Mouse (Mus musculus): ENCODE measurements at regions not wholly inside any gene's neighbourhood (a gene's known extent, or its start where the extent isn't known, plus 50 kb on each side); places are given as distances from the start of the nearest gene placed in this dataset.

- intact Hi-C loops (cut with DNase I) = loop anchor here (1.0 to 5.0 kb wide), 2 partner anchors 261 to 320 kb away; no protein-coding TSS in a partner anchor
- peak; percentile 54 to 69 for DNase-seq
Observed at GRCm38 (mm10) chr10:37397271-37397991, 258.7 kb upstream of the Marcks start.

DNA sequence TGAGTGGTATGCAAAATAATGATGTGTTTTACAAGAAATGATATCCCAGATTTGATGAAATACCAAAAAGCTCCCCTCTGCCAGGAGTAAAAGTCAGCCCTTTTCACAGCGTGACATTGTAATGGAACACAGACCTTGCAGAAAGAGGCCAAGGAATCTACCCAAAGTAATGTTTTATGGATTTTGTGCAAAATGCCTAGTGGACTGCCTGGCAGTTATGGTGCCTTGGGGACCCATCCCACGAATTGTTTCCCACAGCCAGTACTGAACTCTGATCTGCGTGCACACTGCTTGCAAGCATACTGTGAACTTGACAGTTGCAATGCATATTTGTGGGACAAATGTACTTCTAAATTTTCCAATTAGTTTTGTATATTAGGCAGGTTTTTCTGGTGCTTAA lies 251.3 kb upstream of the Marcks start:
- intact Hi-C loops (cut with DNase I) = no loop called here
- DNase-seq = no peak

DNA sequence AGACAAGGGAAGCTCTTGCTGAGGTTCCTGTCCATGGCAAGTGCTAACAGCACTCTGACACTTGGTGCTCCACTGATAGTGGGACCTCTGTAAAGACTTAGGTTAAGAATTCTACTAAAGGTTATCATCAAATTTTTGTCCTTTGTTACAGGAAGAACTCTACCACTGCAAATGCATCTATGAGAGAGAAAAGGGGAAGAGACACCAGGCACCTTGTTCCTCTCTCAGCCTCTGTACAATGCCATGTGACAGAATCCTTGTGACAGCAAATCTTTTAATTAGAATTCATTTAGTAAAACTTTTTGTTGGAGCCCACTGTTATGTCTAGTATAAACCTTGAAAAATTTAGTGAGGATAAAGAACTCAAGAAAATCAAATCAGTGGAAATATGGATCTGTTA lies 247.5 kb upstream of the Marcks start:
- DNase-seq = no peak
- intact Hi-C loops (cut with DNase I) = no loop called here

GRCm38 (mm10) chr10:37380024-37380423 lies 241.3 kb upstream of the Marcks start:
- intact Hi-C loops (cut with DNase I) = no loop called here

DNA sequence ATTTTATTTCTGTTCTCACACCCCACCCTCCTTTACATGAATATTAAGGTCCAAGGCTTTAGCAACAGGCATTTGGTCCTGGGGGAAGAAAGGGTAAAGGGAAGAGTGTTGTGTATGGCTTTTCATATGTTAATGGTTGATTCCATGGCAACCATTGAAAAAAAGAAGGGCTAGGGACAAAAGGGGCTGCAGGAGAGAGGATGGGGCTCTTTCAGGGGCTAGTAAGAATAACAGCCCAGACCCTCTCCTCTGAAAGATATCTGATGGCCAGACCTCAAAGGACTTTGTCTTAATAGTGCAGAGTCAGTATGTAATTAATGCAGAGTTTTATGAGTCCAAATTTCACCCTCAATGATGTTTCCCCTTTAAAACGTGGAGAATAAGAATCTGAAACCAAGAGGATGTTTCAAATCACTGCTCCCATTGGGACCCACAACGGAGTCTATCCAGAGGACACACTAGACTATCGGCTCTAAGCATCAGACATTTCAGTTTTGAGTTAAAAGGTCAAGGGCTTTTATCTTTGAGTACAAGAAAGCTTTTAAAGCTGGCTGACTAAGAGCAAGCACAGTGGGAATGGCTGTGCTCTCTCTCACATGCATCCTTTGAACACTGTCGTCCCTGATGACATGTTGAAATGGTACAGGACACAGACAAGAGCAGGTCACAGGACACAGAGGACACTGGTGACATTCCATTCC lies 239.4 kb upstream of the Marcks start:
- intact Hi-C loops (cut with DNase I) = no loop called here
- DNase-seq = no peak

More at GRCm38 (mm10) chr10:37380024-37380423, 241.3 kb upstream of the Marcks start:
- no peak for DNase-seq

DNA sequence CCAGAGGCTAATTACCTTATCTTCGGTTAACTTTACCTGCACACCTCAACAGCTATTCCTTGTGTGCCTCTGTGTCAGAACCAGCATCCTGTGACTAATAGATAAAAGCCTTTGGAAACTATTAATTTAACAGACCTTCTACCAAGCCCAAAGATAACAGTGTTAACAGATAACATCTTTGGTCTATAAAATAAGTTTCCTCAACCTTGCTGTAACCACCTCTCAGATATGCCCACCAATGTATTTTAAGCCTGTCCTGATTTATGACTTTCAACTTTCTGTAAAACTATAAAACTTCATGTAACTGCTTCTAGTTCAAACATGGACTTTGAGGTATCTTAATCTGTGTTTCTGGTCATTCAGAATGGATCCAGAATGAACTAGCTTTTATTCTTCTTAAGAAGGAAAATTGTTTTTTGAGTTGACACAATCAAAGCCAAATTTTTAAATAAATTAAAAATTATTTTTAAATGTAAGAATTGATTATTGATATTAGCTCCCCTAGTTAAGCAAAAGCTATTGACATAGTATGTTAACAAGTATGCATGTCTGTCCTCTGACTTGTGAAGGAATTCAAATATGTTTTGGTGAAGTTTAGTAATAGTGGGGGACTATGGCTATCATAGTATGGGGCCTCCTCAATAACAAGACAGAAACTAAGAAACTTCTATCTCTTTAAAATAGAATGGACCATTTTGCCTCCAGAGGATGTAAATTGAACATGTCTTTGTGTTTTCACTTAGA lies 238.7 kb upstream of the Marcks start:
- no peak for DNase-seq
- intact Hi-C loops (cut with DNase I) = no loop called here

- DNase-seq = no peak
- intact Hi-C loops (cut with DNase I) = no loop called here
Observed at GRCm38 (mm10) chr10:37376172-37376571, 237.5 kb upstream of the Marcks start.

GRCm38 (mm10) chr10:37375648-37376047 lies 236.9 kb upstream of the Marcks start:
- intact Hi-C loops (cut with DNase I) = no loop called here
- no peak for DNase-seq

DNA sequence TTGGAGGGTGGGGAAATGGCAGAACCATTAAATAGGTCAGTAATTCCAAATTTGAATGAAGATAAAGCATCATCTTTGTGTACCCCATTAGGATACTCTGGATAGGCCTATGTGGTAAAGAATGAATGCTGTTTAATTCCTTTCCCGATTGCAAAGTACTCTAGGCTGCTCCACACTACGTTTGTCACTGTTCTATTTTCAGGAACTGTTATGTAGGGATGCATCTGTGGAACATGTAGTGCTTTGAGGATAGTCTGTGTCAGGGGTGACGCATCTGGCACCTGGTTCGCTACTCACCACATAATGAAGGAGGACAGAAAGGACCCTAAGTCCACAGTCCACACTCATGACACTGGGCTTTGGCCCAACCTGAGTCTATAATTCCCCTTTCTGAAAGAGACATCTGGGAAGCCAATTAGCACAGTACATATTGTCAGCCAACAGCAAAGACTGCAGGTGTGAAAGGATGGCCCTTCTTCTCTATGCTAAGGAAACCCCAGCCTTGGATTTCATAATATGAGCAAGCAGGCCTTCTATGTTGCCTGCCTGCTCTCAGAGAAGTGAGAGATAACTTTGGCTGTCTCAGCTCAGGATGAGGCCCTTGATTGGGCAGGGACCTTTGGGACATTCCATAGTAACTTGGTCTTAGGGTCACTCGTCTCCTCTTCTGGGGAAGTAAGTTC lies 230.4 kb upstream of the Marcks start:
- intact Hi-C loops (cut with DNase I) = no loop called here
- no peak for DNase-seq

GRCm38 (mm10) chr10:37367796-37368195 lies 229.1 kb upstream of the Marcks start:
- intact Hi-C loops (cut with DNase I) = no loop called here
- no peak for DNase-seq

DNA sequence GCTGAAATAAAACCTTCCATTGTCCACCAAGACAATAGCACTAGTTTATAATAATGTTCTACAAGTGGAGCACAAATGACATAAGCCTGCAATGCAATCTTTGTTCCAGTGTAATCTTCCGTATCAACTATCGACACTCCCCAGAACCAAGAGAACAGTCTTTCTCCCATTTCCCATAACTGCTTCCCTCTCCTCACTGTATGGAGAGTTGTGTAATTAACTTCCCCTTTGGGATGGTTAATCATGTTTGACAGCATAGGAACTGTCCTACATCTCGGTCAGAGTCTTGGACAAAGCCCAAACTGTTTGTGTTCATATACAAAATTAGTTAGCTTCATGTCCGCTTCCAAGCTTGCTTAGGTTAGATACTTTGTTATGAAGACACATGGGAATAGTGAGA lies 225.8 kb upstream of the Marcks start:
- DNase-seq = no peak
- intact Hi-C loops (cut with DNase I) = no loop called here

GRCm38 (mm10) chr10:37360985-37361384 lies 222.3 kb upstream of the Marcks start:
- DNase-seq = no peak
- intact Hi-C loops (cut with DNase I) = no loop called here

GRCm38 (mm10) chr10:37358900-37359299 lies 220.2 kb upstream of the Marcks start:
- DNase-seq = no peak
- intact Hi-C loops (cut with DNase I) = no loop called here

DNA sequence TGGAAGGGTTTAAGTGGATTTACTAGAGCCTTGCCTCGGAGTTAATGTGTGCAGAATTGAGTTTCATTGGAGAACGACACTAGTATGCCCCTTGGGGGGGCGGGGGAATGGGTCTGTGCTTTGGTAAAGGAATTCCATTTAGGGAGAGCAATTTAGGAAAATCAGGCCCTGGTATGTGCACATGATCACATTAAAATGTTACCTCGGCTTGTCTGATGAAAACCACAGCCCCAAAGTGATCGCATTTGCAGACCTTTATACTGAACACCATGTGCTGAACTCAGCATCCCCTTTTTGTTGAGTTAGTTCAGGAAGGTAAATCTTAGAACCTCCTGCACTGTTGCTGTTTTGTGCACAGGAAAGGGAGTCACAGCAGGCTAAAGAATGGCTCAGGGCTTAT lies 219.6 kb upstream of the Marcks start:
- intact Hi-C loops (cut with DNase I) = no loop called here
- no peak for DNase-seq

DNA sequence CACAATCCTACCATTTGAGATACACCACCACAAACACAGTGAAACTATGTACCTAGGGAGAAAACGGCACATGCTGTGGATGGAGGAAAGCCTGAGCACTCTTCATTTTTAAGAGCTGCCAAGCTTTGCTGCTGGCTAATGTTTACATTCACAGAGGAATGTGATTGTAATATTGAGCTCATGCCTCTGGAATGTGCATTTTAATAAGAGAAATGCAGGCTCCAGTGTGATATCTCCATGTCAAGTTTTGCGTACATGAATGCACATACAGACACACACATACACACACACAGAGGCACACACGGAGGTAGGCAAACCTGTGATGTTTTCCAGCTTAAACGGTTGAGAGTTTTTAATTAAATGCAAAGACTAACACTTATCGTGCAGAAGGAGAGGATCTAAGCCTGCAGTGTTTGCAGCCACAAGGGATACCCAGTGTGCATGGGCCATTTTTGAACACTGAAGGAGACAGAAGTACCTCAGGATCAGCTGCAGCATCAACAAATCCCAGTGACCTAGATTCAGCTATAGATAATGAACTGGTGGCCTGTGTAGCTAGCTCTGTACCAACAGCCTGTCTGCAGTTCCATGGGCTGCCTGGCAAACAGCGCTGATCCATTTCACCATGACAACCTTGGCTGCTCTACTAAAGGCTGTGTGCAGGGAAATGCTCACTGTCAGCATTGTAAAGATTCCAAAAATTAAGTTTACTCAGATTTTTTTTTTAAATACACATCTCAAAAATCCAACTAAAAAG lies 218.8 kb upstream of the Marcks start:
- no peak for DNase-seq
- intact Hi-C loops (cut with DNase I) = no loop called here

- intact Hi-C loops (cut with DNase I) = no loop called here
- DNase-seq = no peak
Observed at GRCm38 (mm10) chr10:37349261-37349660, 210.5 kb upstream of the Marcks start.

DNA sequence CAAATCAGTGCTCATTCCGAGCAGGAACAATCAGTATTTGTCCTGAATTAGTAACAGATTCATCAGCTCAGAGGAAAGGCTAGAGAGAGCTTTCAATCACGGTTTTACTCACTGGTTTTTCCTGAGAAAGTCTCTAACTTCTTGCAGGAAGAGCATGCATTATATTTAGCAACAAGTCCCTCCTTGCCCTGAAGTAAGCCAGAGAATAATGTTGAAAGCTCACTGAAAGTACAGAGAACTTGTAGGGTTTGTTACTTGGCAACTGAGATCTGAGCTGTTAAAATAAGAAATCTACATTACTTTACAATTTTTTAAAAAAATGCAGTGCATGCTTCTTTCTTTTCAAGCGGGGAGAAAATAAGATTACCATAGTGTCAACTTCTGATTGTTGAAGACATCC lies 209.7 kb upstream of the Marcks start:
- intact Hi-C loops (cut with DNase I) = no loop called here
- no peak for DNase-seq

DNA sequence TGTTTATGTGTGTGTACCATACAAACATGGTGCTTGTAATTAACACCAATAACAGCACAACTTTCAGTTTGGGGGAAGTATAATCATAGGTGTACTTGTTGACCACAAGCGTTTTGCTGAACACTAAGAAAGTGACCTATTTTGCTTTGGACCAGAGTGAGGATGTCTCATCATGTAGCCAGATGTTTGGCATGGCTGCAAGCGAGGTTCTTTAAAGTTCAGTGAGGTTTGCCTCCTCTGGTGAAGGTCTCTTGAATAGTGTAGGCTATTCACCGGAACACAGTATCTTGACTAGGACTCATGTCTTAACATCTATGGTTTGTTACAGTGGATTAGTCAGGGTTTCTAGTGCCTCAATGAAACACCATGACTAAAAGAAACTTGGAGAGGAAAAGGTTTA lies 208.9 kb upstream of the Marcks start:
- no peak for DNase-seq
- intact Hi-C loops (cut with DNase I) = no loop called here

GRCm38 (mm10) chr10:37342675-37343074 lies 204.0 kb upstream of the Marcks start:
- DNase-seq = peak; percentile 54 to 57
- intact Hi-C loops (cut with DNase I) = no loop called here

DNA sequence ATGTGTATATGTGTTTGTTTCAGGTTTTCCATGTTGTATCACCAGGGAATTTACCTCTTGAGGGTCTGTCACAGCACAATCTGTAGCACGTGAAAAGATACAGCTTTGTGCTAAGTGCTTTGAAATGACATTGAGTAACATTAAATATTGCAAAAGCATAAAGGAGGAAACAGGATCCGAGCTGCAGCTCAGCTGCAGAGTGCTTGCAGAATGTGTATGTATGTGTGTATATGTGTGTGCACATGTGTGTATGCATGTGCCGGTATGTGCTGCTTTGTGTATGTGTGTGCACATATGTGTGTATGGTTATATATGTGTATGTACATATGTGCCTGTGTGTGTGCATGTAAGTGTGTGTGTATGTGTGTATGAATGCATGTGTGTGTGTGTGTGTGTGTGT lies 200.9 kb upstream of the Marcks start:
- no peak for DNase-seq
- intact Hi-C loops (cut with DNase I) = loop anchor here (5.0 kb wide), 1 partner anchor 262 kb away; no protein-coding TSS in a partner anchor
